Mouse (Mus musculus): ENCODE measurements around the gene Synpr. TPM values are rescaled to one million over a fixed set of nuclear protein-coding genes. Genes with fewer than 3 reads are reported as not detected.

Gene Synpr
- polyA plus RNA-seq, 1 experiment from 2014 or later = 22.5 TPM

GRCm38 (mm10) chr14:13469211-13469610 is 184.6 kb downstream of the Synpr start:
- Histone ChIP-seq H3K27me3 (no peaks in the 10 kb centered on the region), H3K9ac (no peak overlapping the region), H3K27ac (no peak overlapping the region), H3K4me3 (no peak overlapping the region), H3K4me2 (replicated peaks) (no peak overlapping the region), H3K9me3 (replicated peaks) (no peaks in the 10 kb centered on the region), H3K36me3 (no peaks in the 10 kb centered on the region), H3K4me1 (no peaks in the 10 kb centered on the region)
- no peak for ATAC-seq (ENCODE audit: low FRiP score)
- 90% methylated on average over 2 of the region's 2 CpGs for WGBS

- WGBS = 83% methylated on average over 1 of the region's 1 CpGs
Observed at GRCm38 (mm10) chr14:13477821-13478220, 193.2 kb downstream of the Synpr start.

GRCm38 (mm10) chr14:13505355-13505754 is 220.8 kb downstream of the Synpr start:
- H3K9ac ChIP-seq = no peak overlapping the region
- no peak overlapping the region for H3K27ac ChIP-seq
- H3K36me3 ChIP-seq = no peaks in the 10 kb centered on the region
- H3K4me3 ChIP-seq = no peak overlapping the region
- WGBS = 61% methylated on average over 5 of the region's 5 CpGs
- no peak overlapping the region for H3K4me2 ChIP-seq (replicated peaks)
- no peak for ATAC-seq (ENCODE audit: low FRiP score)
- H3K9me3 ChIP-seq (replicated peaks) = no peaks in the 10 kb centered on the region
- no peaks in the 10 kb centered on the region for H3K4me1 ChIP-seq
- H3K27me3 ChIP-seq = no peaks in the 10 kb centered on the region

More at GRCm38 (mm10) chr14:13477821-13478220, 193.2 kb downstream of the Synpr start:
- H3K9me3 ChIP-seq (replicated peaks) = no peaks in the 10 kb centered on the region
- H3K4me3 ChIP-seq = no peak overlapping the region
- H3K9ac ChIP-seq = no peak overlapping the region
- no peaks in the 10 kb centered on the region for H3K36me3 ChIP-seq
- ATAC-seq (ENCODE audit: low FRiP score) = no peak
- no peak overlapping the region for H3K27ac ChIP-seq
- H3K27me3 ChIP-seq = no peaks in the 10 kb centered on the region
- H3K4me2 ChIP-seq (replicated peaks) = no peak overlapping the region
- H3K4me1 ChIP-seq = no peaks in the 10 kb centered on the region

GRCm38 (mm10) chr14:13518608-13519139 is 234.1 kb downstream of the Synpr start:
- H3K4me3 ChIP-seq = no peak overlapping the region
- 88% methylated on average over 5 of the region's 5 CpGs for WGBS
- H3K27ac ChIP-seq = 0 out of 2 replicates have a peak overlapping the region, but pooled peaks have one; percentile 4
- no peaks in the 10 kb centered on the region for H3K4me1 ChIP-seq
- no peaks in the 10 kb centered on the region for H3K27me3 ChIP-seq
- no peak overlapping the region for H3K9ac ChIP-seq
- H3K9me3 ChIP-seq (replicated peaks) = no peaks in the 10 kb centered on the region
- no peak overlapping the region for H3K4me2 ChIP-seq (replicated peaks)
- no peaks in the 10 kb centered on the region for H3K36me3 ChIP-seq
- ATAC-seq (ENCODE audit: low FRiP score) = no peak

- Histone ChIP-seq H3K9ac (no peak overlapping the region), H3K9me3 (replicated peaks) (no peaks in the 10 kb centered on the region), H3K27ac (no peak overlapping the region), H3K4me3 (no peak overlapping the region), H3K4me2 (replicated peaks) (no peak overlapping the region), H3K4me1 (no peaks in the 10 kb centered on the region), H3K27me3 (no peaks in the 10 kb centered on the region), H3K36me3 (no peaks in the 10 kb centered on the region)
- ATAC-seq (ENCODE audit: low FRiP score) = peak; percentile 56
- 59% methylated on average over 7 of the region's 7 CpGs for WGBS
Observed at GRCm38 (mm10) chr14:13519239-13520011, 234.8 kb downstream of the Synpr start.

GRCm38 (mm10) chr14:13547746-13548145 is 263.2 kb downstream of the Synpr start:
- Histone ChIP-seq H3K36me3 (no peaks in the 10 kb centered on the region), H3K4me3 (no peak overlapping the region), H3K27me3 (no peaks in the 10 kb centered on the region), H3K9ac (no peak overlapping the region), H3K4me1 (no peaks in the 10 kb centered on the region), H3K4me2 (replicated peaks) (no peak overlapping the region), H3K27ac (no peak overlapping the region), H3K9me3 (replicated peaks) (no peaks in the 10 kb centered on the region)
- no peak for ATAC-seq (ENCODE audit: low FRiP score)
- 63% methylated on average over 2 of the region's 2 CpGs for WGBS

GRCm38 (mm10) chr14:13551209-13551608 is 266.6 kb downstream of the Synpr start:
- H3K9ac ChIP-seq = no peak overlapping the region
- H3K4me1 ChIP-seq = no peaks in the 10 kb centered on the region
- no peak overlapping the region for H3K27ac ChIP-seq
- ATAC-seq (ENCODE audit: low FRiP score) = no peak
- H3K36me3 ChIP-seq = no peaks in the 10 kb centered on the region
- 75% methylated on average over 4 of the region's 4 CpGs for WGBS
- no peak overlapping the region for H3K4me2 ChIP-seq (replicated peaks)
- no peaks in the 10 kb centered on the region for H3K9me3 ChIP-seq (replicated peaks)
- no peaks in the 10 kb centered on the region for H3K27me3 ChIP-seq
- H3K4me3 ChIP-seq = no peak overlapping the region

GRCm38 (mm10) chr14:13553616-13554370 is 269.2 kb downstream of the Synpr start:
- H3K4me2 ChIP-seq (replicated peaks) = no peak overlapping the region
- H3K27ac ChIP-seq = no peak overlapping the region
- H3K9me3 ChIP-seq (replicated peaks) = no peaks in the 10 kb centered on the region
- no peak for ATAC-seq (ENCODE audit: low FRiP score)
- 42% methylated on average over 1 of the region's 1 CpGs for WGBS
- no peak overlapping the region for H3K4me3 ChIP-seq
- no peaks in the 10 kb centered on the region for H3K4me1 ChIP-seq
- no peak overlapping the region for H3K9ac ChIP-seq
- H3K36me3 ChIP-seq = no peaks in the 10 kb centered on the region
- H3K27me3 ChIP-seq = no peaks in the 10 kb centered on the region

- Histone ChIP-seq H3K36me3 (no peaks in the 10 kb centered on the region), H3K9ac (no peak overlapping the region), H3K4me1 (no peaks in the 10 kb centered on the region), H3K9me3 (replicated peaks) (no peaks in the 10 kb centered on the region), H3K4me2 (replicated peaks) (no peak overlapping the region), H3K4me3 (no peak overlapping the region), H3K27me3 (no peaks in the 10 kb centered on the region), H3K27ac (no peak overlapping the region)
- ATAC-seq (ENCODE audit: low FRiP score) = no peak
- WGBS = 90% methylated on average over 4 of the region's 4 CpGs
Observed at GRCm38 (mm10) chr14:13554631-13555030, 270.1 kb downstream of the Synpr start.

- no peak overlapping the region for H3K27ac ChIP-seq
- ATAC-seq (ENCODE audit: low FRiP score) = no peak
- 96% methylated on average over 2 of the region's 2 CpGs for WGBS
- no peaks in the 10 kb centered on the region for H3K9me3 ChIP-seq (replicated peaks)
- no peaks in the 10 kb centered on the region for H3K36me3 ChIP-seq
- H3K4me2 ChIP-seq (replicated peaks) = no peak overlapping the region
- no peaks in the 10 kb centered on the region for H3K4me1 ChIP-seq
- no peak overlapping the region for H3K4me3 ChIP-seq
- no peaks in the 10 kb centered on the region for H3K27me3 ChIP-seq
- no peak overlapping the region for H3K9ac ChIP-seq
Observed at GRCm38 (mm10) chr14:13558117-13558516, 273.5 kb downstream of the Synpr start.

GRCm38 (mm10) chr14:13567250-13567649 is 282.7 kb downstream of the Synpr start:
- WGBS = 73% methylated on average over 1 of the region's 1 CpGs
- H3K4me1 ChIP-seq = no peaks in the 10 kb centered on the region
- no peak overlapping the region for H3K27ac ChIP-seq
- H3K9ac ChIP-seq = no peak overlapping the region
- no peak overlapping the region for H3K4me2 ChIP-seq (replicated peaks)
- H3K36me3 ChIP-seq = no peaks in the 10 kb centered on the region
- H3K9me3 ChIP-seq (replicated peaks) = no peaks in the 10 kb centered on the region
- no peak overlapping the region for H3K4me3 ChIP-seq
- ATAC-seq (ENCODE audit: low FRiP score) = no peak
- no peaks in the 10 kb centered on the region for H3K27me3 ChIP-seq

GRCm38 (mm10) chr14:13567996-13568395 is 283.4 kb downstream of the Synpr start:
- Histone ChIP-seq H3K4me1 (no peaks in the 10 kb centered on the region), H3K27ac (no peak overlapping the region), H3K4me3 (no peak overlapping the region), H3K9ac (no peak overlapping the region), H3K9me3 (replicated peaks) (no peaks in the 10 kb centered on the region), H3K36me3 (no peaks in the 10 kb centered on the region), H3K4me2 (replicated peaks) (no peak overlapping the region), H3K27me3 (no peaks in the 10 kb centered on the region)
- WGBS = 85% methylated on average over 2 of the region's 2 CpGs
- ATAC-seq (ENCODE audit: low FRiP score) = no peak
